Mouse (Mus musculus) neural tube, embryonic 11.5 days (tissue): ENCODE measurements around the gene Nt5c3b. TPM values are rescaled to one million over a fixed set of nuclear protein-coding genes. Genes with fewer than 3 reads are reported as not detected.

Source experiments
- ATAC-seq: fragments of 200-750 bp; cut with Nextera tagmentation; 2 replicates; pipeline ENCODE4 v1.8.0; 2017; ENCODE audit warnings: moderate number of reproducible peaks, mild to moderate bottlenecking, moderate TSS enrichment, moderate library complexity; ENCODE audit not compliant: insufficient read depth, low FRiP score, low TSS enrichment
- DNase-seq: peaks from one replicate; pipeline ENCODE4 v3.0.0-alpha.2; 2015; ENCODE audit warnings: low spot score
- H3K27ac ChIP-seq: fragments of 300-500 bp; sonication (generic); 2 replicates; pipeline ENCODE4 v1.5.1; 2014; ENCODE audit warnings: low read depth, mild to moderate bottlenecking, low read length
- H3K27me3 ChIP-seq: fragments of 300-500 bp; sonication (generic); 2 replicates; pipeline ENCODE4 v1.6.1; 2014; ENCODE audit warnings: mild to moderate bottlenecking, low read length, mixed read lengths; ENCODE audit not compliant: control insufficient read depth, insufficient read depth
- H3K36me3 ChIP-seq: fragments of 300-500 bp; sonication (generic); 2 replicates; pipeline ENCODE4 v1.6.1; 2014; ENCODE audit warnings: mild to moderate bottlenecking, low read length, moderate library complexity, mixed read lengths; ENCODE audit not compliant: control insufficient read depth, insufficient read depth
- H3K4me1 ChIP-seq: fragments of 300-500 bp; sonication (generic); 2 replicates; pipeline ENCODE4 v1.6.1; 2014; ENCODE audit warnings: low read length, mixed read lengths; ENCODE audit not compliant: control insufficient read depth, insufficient read depth
- H3K4me2 ChIP-seq: fragments of 300-500 bp; sonication (generic); 2 replicates; pipeline ENCODE4 v1.6.1; 2014; ENCODE audit warnings: low read depth, mild to moderate bottlenecking, moderate library complexity
- H3K4me3 ChIP-seq: fragments of 300-500 bp; sonication (generic); 2 replicates; pipeline ENCODE4 v1.5.1; 2014; ENCODE audit warnings: low read depth, low read length
- H3K9ac ChIP-seq: fragments of 300-500 bp; sonication (generic); 2 replicates; pipeline ENCODE4 v1.6.1; 2014; ENCODE audit warnings: mild to moderate bottlenecking, low read length
- H3K9me3 ChIP-seq: fragments of 300-500 bp; sonication (generic); 2 replicates; pipeline ENCODE4 v1.6.1; 2016; ENCODE audit warnings: low read length; ENCODE audit not compliant: control insufficient read depth
- WGBS: fragments of 180-500 bp; shearing (Covaris S2); extraction: QIAGEN DNeasy Blood & Tissue Kit; methylation state at CpG from one replicate; pipeline ENCODE4 v1.1.7; 2014; 5-methylcytosine and 5-hydroxymethylcytosine counted together
- polyA plus RNA-seq: library from polyadenylated mRNA; unstranded; fragments of >200 nt; fragmentation: Nextera tagmentation; extraction: Ambion mirVana; gene quantifications from 2 replicates; pipeline ENCODE4 v1.2.1, GENCODE M21; 2014

Gene Nt5c3b
- polyA plus RNA-seq, 1 experiment from 2014 or later, result 110 TPM

- Histone ChIP-seq H3K27me3 (no peaks in the 10 kb centered on the region), H3K9me3 (no peaks in the 10 kb centered on the region), H3K4me1 (peaks cover 6% of the 10 kb centered on the region), H3K4me3 (no peak overlapping the region), H3K27ac (no peak overlapping the region), H3K9ac (no peak overlapping the region), H3K4me2 (no peak overlapping the region), H3K36me3 (peaks cover 3% of the 10 kb centered on the region)
- 85% methylated on average over 3 of the region's 3 CpGs for WGBS
- ATAC-seq (no peak), DNase-seq (no peak)
These were observed 56.6 kb downstream of the Nt5c3b start for GRCm38 (mm10) chr11:100385016-100385415.

GRCm38 (mm10) chr11:100382682-100383081 lies 58.9 kb downstream of the Nt5c3b start:
- Histone ChIP-seq H3K4me1 (peaks cover 1% of the 10 kb centered on the region; the same call in 1 of the 2 replicates), H3K27me3 (no peaks in the 10 kb centered on the region), H3K4me2 (no peak overlapping the region), H3K4me3 (no peak overlapping the region), H3K27ac (no peak overlapping the region), H3K9ac (no peak overlapping the region), H3K36me3 (peaks cover 3% of the 10 kb centered on the region), H3K9me3 (no peaks in the 10 kb centered on the region)
- WGBS, result 87% methylated on average over 6 of the region's 6 CpGs
- no peak for ATAC-seq
- no peak for DNase-seq

GRCm38 (mm10) chr11:100379311-100379710 lies 62.3 kb downstream of the Nt5c3b start:
- 91% methylated on average over 4 of the region's 4 CpGs for WGBS
- Histone ChIP-seq H3K4me3 (no peak overlapping the region), H3K9ac (no peak overlapping the region), H3K4me2 (no peak overlapping the region), H3K9me3 (no peaks in the 10 kb centered on the region), H3K27ac (no peak overlapping the region), H3K27me3 (no peaks in the 10 kb centered on the region), H3K36me3 (peaks cover 3% of the 10 kb centered on the region), H3K4me1 (no peaks in the 10 kb centered on the region)
- ATAC-seq, result no peak
- DNase-seq, result no peak

- Histone ChIP-seq H3K27ac (no peak overlapping the region), H3K9me3 (no peaks in the 10 kb centered on the region), H3K36me3 (peaks cover 4% of the 10 kb centered on the region), H3K9ac (no peak overlapping the region), H3K27me3 (no peaks in the 10 kb centered on the region), H3K4me3 (no peak overlapping the region), H3K4me2 (no peak overlapping the region), H3K4me1 (no peaks in the 10 kb centered on the region)
- DNase-seq, result no peak
- WGBS, result 89% methylated on average over 5 of the region's 5 CpGs
- no peak for ATAC-seq
These were observed 63.2 kb downstream of the Nt5c3b start for GRCm38 (mm10) chr11:100378446-100378845.

GRCm38 (mm10) chr11:100377989-100378388 lies 63.6 kb downstream of the Nt5c3b start:
- 91% methylated on average over 14 of the region's 14 CpGs for WGBS
- Histone ChIP-seq H3K4me3 (no peak overlapping the region), H3K36me3 (peaks cover 4% of the 10 kb centered on the region)

GRCm38 (mm10) chr11:100376746-100377389 lies 64.7 kb downstream of the Nt5c3b start:
- Histone ChIP-seq H3K9me3 (no peaks in the 10 kb centered on the region), H3K4me1 (no peaks in the 10 kb centered on the region), H3K4me3 (no peak overlapping the region), H3K27ac (no peak overlapping the region), H3K9ac (no peak overlapping the region), H3K36me3 (peaks cover 4% of the 10 kb centered on the region), H3K27me3 (no peaks in the 10 kb centered on the region), H3K4me2 (no peak overlapping the region)
- DNase-seq, result no peak
- 92% methylated on average over 21 of the region's 21 CpGs for WGBS
- no peak for ATAC-seq

More at GRCm38 (mm10) chr11:100377989-100378388, 63.6 kb downstream of the Nt5c3b start:
- Histone ChIP-seq H3K9ac (no peak overlapping the region), H3K27ac (no peak overlapping the region), H3K9me3 (no peaks in the 10 kb centered on the region), H3K4me1 (no peaks in the 10 kb centered on the region), H3K4me2 (no peak overlapping the region), H3K27me3 (no peaks in the 10 kb centered on the region)
- ATAC-seq (no peak), DNase-seq (no peak)

GRCm38 (mm10) chr11:100376005-100376404 lies 65.6 kb downstream of the Nt5c3b start:
- Histone ChIP-seq H3K9ac (no peak overlapping the region), H3K27ac (no peak overlapping the region), H3K27me3 (no peaks in the 10 kb centered on the region), H3K9me3 (no peaks in the 10 kb centered on the region), H3K36me3 (peaks cover 4% of the 10 kb centered on the region), H3K4me2 (no peak overlapping the region), H3K4me1 (no peaks in the 10 kb centered on the region), H3K4me3 (no peak overlapping the region)
- DNase-seq, result no peak
- ATAC-seq, result no peak
- 68% methylated on average over 4 of the region's 4 CpGs for WGBS

- Histone ChIP-seq H3K4me1 (no peaks in the 10 kb centered on the region), H3K9ac (no peak overlapping the region), H3K4me2 (no peak overlapping the region), H3K9me3 (no peaks in the 10 kb centered on the region), H3K4me3 (no peak overlapping the region), H3K27me3 (no peaks in the 10 kb centered on the region), H3K27ac (no peak overlapping the region), H3K36me3 (peaks cover 2% of the 10 kb centered on the region)
- DNase-seq (no peak), ATAC-seq (no peak)
- 92% methylated on average over 9 of the region's 9 CpGs for WGBS
These were observed 66.5 kb downstream of the Nt5c3b start for GRCm38 (mm10) chr11:100375127-100375526.
